Mouse (Mus musculus) forebrain, postnatal 0 days (tissue): ENCODE data around the gene Ssr1. TPM values are rescaled to one million over a fixed set of nuclear protein-coding genes. Genes with fewer than 3 reads are reported as not detected.

ENCODE experiments used
- ATAC-seq: fragments of 200-750 bp; cut with Nextera tagmentation; 2 replicates; pipeline ENCODE4 v1.8.0; 2017; ENCODE audit warnings: mild to moderate bottlenecking, moderate library complexity
- DNase-seq: peaks from one replicate; pipeline ENCODE4 v3.0.0-alpha.2; 2015
- H3K27ac ChIP-seq: fragments of 300-500 bp; sonication (generic); 2 replicates; pipeline ENCODE4 v1.5.1; 2014; ENCODE audit warnings: low read depth, mild to moderate bottlenecking, antibody characterized with exemption, low read length, moderate library complexity, mixed read lengths
- H3K27me3 ChIP-seq: fragments of 300-500 bp; sonication (generic); 2 replicates; pipeline ENCODE4 v1.6.1; 2014; ENCODE audit warnings: mild to moderate bottlenecking, low read length, mixed read lengths; ENCODE audit not compliant: insufficient read depth
- H3K36me3 ChIP-seq: fragments of 300-500 bp; sonication (generic); 2 replicates; pipeline ENCODE4 v1.6.1; 2014; ENCODE audit warnings: mild to moderate bottlenecking, moderate library complexity; ENCODE audit not compliant: insufficient read depth
- H3K4me1 ChIP-seq: fragments of 300-500 bp; sonication (generic); 2 replicates; pipeline ENCODE4 v1.6.1; 2014; ENCODE audit warnings: antibody characterized with exemption; ENCODE audit not compliant: insufficient read depth
- H3K4me2 ChIP-seq: fragments of 300-500 bp; sonication (generic); 2 replicates; pipeline ENCODE4 v1.6.1; 2014; ENCODE audit warnings: low read depth, mild to moderate bottlenecking, moderate library complexity
- H3K4me3 ChIP-seq: fragments of 300-500 bp; sonication (generic); 2 replicates; pipeline ENCODE4 v1.5.1; 2014; ENCODE audit warnings: low read depth, low read length, mixed read lengths
- H3K9ac ChIP-seq: fragments of 300-500 bp; sonication (generic); 2 replicates; pipeline ENCODE4 v1.6.1; 2014; ENCODE audit warnings: mild to moderate bottlenecking
- H3K9me3 ChIP-seq: fragments of 300-500 bp; sonication (generic); 2 replicates; pipeline ENCODE4 v1.6.1; 2016; ENCODE audit warnings: low read length
- CTCF ChIP-seq: sonication (generic); IDR thresholded peaks from 2 replicates; pipeline ENCODE4 v1.5.1; 2016; ENCODE audit warnings: antibody characterized with exemption, control low read depth, low read depth
- WGBS: fragments of 180-500 bp; shearing (Covaris S2); extraction: QIAGEN DNeasy Blood & Tissue Kit; methylation state at CpG from one replicate; pipeline ENCODE4 v1.1.7; 2014; 5-methylcytosine and 5-hydroxymethylcytosine counted together
- polyA plus RNA-seq: library from polyadenylated mRNA; unstranded; fragments of >200 nt; fragmentation: Nextera tagmentation; extraction: Ambion mirVana; gene quantifications from 2 replicates; pipeline ENCODE4 v1.2.1, GENCODE M21; 2015
- total RNA-seq: library from RNA; depleted of rRNA; stranded (reverse); fragments of >200 nt; gene quantifications from 2 replicates; pipeline ENCODE4 v1.2.3, GENCODE M21; 2014

Ssr1 gene
- total and polyA plus RNA-seq, 2 experiments from 2014 or later, result 48.8 to 75.6 TPM

DNA sequence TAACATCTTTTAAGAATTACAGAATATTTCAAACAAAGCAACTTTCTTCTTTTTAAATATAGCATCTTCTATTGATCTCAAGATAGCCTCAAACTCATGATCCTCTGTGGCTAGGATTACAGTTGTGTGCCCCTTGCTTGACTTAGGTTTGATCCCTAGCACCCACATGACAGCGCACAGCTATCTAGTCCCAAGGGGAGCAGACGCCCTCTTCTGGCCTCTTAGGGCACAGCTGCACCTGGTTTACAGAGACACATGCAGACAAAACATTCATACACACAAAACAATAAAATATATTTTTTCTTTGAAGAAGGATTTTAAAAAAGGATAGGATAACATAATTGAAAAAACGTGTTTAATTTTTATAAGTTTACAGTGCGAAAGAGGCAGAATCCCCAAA lies 31.9 kb upstream of the Ssr1 start:
- Histone ChIP-seq H3K9ac (no peak overlapping the region), H3K27ac (no peak overlapping the region), H3K4me1 (no peaks in the 10 kb centered on the region), H3K4me3 (no peak overlapping the region), H3K36me3 (no peaks in the 10 kb centered on the region), H3K4me2 (no peak overlapping the region), H3K27me3 (no peaks in the 10 kb centered on the region), H3K9me3 (no peaks in the 10 kb centered on the region)
- ATAC-seq, result no peak
- 0 out of 2 replicates have a peak, but pooled peaks have one; percentile 5 for TF ChIP-seq CTCF
- no peak for DNase-seq
- 36% methylated on average over 4 of the region's 4 CpGs for WGBS

DNA sequence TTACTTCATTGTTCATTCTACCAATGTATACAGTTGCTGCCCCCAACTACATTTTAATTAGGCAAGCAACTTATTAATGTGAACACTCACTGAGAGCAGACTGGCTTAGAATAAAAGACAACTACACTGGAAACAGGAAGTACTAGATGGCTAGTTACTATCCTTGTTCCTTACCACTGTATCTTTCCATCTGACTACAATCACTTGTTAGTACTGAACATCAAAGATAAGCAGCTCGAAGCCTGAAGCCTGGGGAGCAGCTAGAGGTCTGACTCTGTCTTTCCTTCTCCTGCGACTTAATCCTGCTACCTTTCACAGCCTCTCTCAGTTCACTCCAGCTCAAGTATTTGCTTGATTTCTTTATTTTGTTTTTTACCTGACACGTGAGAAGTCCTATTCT lies 24.8 kb upstream of the Ssr1 start:
- no peaks in the 10 kb centered on the region for H3K9me3 ChIP-seq
- no peaks in the 10 kb centered on the region for H3K4me1 ChIP-seq
- H3K27me3 ChIP-seq, result no peaks in the 10 kb centered on the region
- H3K36me3 ChIP-seq, result no peaks in the 10 kb centered on the region
- H3K9ac ChIP-seq, result no peak overlapping the region
- H3K4me2 ChIP-seq, result no peak overlapping the region
- WGBS, result 74% methylated on average over 3 of the region's 3 CpGs
- ATAC-seq (no peak), DNase-seq (no peak)
- TF ChIP-seq CTCF, result no peak
- no peak overlapping the region for H3K4me3 ChIP-seq
- H3K27ac ChIP-seq, result no peak overlapping the region

DNA sequence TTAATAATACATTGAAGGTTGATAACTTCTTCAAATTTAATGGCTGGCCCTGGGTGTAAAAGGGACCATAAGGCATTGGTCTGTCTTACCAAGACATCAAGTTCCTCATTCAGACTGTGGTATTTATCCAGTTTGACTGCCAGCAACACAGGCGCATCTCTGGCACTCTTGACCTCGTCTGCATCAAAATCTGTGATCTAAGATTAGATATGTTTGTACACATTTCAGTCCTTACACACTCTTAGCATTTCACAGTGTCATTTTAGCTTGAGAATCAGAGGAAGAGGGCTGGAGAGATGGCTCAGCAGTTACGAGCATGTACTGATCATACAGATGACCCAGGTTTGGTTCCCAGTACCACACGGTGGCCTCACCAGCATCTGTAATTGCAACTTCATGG lies 21.6 kb upstream of the Ssr1 start:
- Histone ChIP-seq H3K9ac (no peak overlapping the region), H3K27me3 (no peaks in the 10 kb centered on the region), H3K4me1 (no peaks in the 10 kb centered on the region), H3K36me3 (no peaks in the 10 kb centered on the region), H3K9me3 (no peaks in the 10 kb centered on the region), H3K4me3 (no peak overlapping the region), H3K4me2 (no peak overlapping the region), H3K27ac (no peak overlapping the region)
- ATAC-seq, result no peak
- WGBS, result 91% methylated on average over 4 of the region's 4 CpGs
- no peak for DNase-seq
- no peak for TF ChIP-seq CTCF

DNA sequence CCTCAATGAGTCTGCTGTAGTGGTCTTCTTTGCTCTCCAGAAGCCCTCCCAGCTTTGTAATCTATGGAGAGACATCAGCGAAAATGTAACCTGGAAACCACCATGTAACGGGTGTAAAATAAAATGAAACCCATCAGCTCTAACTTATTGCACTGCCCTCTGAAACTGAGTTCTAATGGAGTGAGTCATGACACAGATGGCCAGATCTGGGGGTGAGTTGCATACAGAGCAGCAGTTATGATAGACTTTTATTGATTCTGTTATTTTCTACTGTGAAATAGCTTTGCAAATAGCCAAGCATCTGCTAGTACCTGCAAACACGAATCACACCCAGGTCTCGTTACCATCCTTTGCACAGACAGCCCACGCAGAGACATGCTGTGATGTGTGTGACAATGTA lies 18.4 kb upstream of the Ssr1 start:
- no peaks in the 10 kb centered on the region for H3K4me1 ChIP-seq
- no peak overlapping the region for H3K4me3 ChIP-seq
- TF ChIP-seq CTCF, result no peak
- WGBS, result 86% methylated on average over 5 of the region's 5 CpGs
- H3K9ac ChIP-seq, result no peak overlapping the region
- DNase-seq (no peak), ATAC-seq (no peak)
- no peak overlapping the region for H3K27ac ChIP-seq
- H3K9me3 ChIP-seq, result no peaks in the 10 kb centered on the region
- no peaks in the 10 kb centered on the region for H3K27me3 ChIP-seq
- no peaks in the 10 kb centered on the region for H3K36me3 ChIP-seq
- H3K4me2 ChIP-seq, result no peak overlapping the region

DNA sequence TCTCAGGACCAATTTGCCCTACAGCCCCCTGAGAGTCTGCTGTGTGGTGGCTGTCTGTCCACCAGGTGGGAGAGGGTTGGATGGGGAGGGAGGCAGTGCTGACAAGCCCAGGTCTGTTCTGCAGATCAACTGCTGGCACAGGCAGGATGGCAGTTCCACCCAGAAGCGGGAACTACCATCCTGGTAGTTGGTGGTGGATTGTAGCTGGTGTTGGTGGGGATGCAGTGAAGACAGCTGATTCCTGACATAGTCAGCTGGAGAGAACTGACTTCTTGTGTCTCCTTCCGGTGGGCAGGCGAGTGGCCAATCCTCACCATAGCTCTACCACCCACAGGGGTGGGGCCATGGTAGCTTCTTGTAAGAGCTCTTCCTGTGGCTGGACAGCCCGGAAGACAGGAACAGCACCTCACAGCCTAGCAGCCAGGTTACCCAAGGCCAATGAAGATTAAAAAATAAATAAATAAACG lies 16.5 kb upstream of the Ssr1 start:
- TF ChIP-seq CTCF, result no peak
- no peaks in the 10 kb centered on the region for H3K36me3 ChIP-seq
- H3K4me1 ChIP-seq, result no peaks in the 10 kb centered on the region
- no peaks in the 10 kb centered on the region for H3K9me3 ChIP-seq
- no peak overlapping the region for H3K4me2 ChIP-seq
- H3K27ac ChIP-seq, result no peak overlapping the region
- no peak for ATAC-seq
- WGBS, result 85% methylated on average over 5 of the region's 5 CpGs
- H3K9ac ChIP-seq, result no peak overlapping the region
- DNase-seq, result no peak
- no peak overlapping the region for H3K4me3 ChIP-seq
- no peaks in the 10 kb centered on the region for H3K27me3 ChIP-seq

DNA sequence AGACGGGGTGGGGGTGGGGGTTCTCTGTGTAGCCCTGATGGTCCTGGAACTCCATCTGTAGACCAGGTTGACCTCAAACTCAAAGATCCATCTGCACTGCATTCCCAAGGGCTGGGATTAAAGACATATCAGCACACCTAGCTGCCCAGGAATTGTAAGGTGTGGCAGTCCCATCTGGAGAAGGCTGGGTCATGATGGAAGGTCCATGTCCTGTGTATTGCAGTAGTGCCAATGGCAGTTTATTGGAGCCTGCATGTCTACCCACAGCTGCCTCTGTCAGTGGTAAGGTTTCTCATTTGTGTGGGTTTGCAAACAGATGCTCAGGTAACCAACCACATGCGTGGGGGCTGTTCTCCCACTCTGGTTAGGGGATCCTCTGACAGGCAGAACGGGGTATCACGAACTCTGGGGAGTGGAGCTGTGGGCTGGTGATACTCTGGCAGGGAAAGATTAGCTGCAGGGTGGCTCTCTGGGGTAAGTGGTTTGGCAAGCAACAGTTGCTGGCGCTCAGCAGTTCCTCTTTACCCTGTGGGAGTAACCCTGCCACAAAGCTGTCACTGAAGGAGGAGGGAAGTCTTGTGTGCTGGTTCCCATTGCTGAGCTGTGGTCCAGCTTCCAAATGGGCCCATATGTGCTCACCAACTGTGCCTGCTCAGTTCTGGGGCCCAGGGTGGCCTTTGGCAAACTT lies 15.8 kb upstream of the Ssr1 start:
- ATAC-seq (no peak), DNase-seq (no peak)

DNA sequence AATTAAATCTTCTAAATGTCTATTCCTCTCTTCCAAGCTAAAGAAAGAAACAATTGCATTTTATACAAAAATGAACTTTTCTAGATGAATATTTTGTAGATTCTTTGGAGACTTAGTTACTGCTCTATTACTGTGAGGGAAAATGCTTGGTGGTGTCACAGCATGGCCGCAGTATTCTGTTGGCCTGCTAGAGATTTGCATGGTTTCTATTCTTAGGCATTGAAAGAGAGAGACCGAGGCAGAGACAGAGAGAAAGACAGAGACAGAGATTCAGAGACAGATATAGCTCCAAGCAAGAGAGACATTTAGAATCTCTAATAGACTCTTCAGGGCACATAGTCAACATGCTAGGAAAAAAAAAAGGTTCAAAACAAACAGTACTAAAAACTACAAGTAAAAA lies 14.0 kb upstream of the Ssr1 start:
- H3K4me2 ChIP-seq, result no peak overlapping the region
- no peak for TF ChIP-seq CTCF
- no peaks in the 10 kb centered on the region for H3K4me1 ChIP-seq
- ATAC-seq (no peak), DNase-seq (no peak)
- H3K27ac ChIP-seq, result no peak overlapping the region
- H3K9me3 ChIP-seq, result no peaks in the 10 kb centered on the region
- no peak overlapping the region for H3K9ac ChIP-seq
- H3K4me3 ChIP-seq, result no peak overlapping the region
- no peaks in the 10 kb centered on the region for H3K27me3 ChIP-seq
- 84% methylated on average over 2 of the region's 2 CpGs for WGBS
- no peaks in the 10 kb centered on the region for H3K36me3 ChIP-seq

More for the DNA sequence above, 15.8 kb upstream of the Ssr1 start:
- H3K4me1 ChIP-seq, result no peaks in the 10 kb centered on the region
- no peak overlapping the region for H3K27ac ChIP-seq
- no peaks in the 10 kb centered on the region for H3K36me3 ChIP-seq
- no peak for TF ChIP-seq CTCF
- no peak overlapping the region for H3K4me2 ChIP-seq
- WGBS, result 82% methylated on average over 5 of the region's 5 CpGs
- H3K27me3 ChIP-seq, result no peaks in the 10 kb centered on the region
- no peak overlapping the region for H3K9ac ChIP-seq
- no peak overlapping the region for H3K4me3 ChIP-seq
- H3K9me3 ChIP-seq, result no peaks in the 10 kb centered on the region

DNA sequence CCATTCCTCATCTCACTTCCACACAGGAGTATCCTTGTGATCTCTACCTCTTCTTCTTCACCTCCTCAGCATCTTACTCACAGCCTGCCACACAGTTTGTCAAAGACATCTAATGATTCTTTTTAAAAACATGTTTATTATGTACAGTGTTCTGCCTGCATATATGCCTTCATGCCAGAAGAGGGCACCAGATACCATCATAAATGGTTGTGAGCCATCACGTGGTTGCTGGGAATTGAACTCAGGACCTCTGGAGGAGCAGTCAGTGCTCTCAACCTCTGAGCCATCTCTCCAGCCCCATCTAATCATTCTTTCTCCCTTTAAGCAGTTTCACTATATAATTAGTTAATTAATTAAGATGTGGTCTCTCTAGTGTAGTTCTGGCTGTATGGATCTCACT lies 8.4 kb upstream of the Ssr1 start:
- H3K36me3 ChIP-seq, result no peaks in the 10 kb centered on the region
- no peaks in the 10 kb centered on the region for H3K4me1 ChIP-seq
- no peak for DNase-seq
- no peak overlapping the region for H3K4me3 ChIP-seq
- no peak overlapping the region for H3K27ac ChIP-seq
- ATAC-seq, result no peak
- H3K9ac ChIP-seq, result no peak overlapping the region
- no peaks in the 10 kb centered on the region for H3K9me3 ChIP-seq
- no peak overlapping the region for H3K4me2 ChIP-seq
- 49% methylated on average over 1 of the region's 1 CpGs for WGBS
- no peak for TF ChIP-seq CTCF
- no peaks in the 10 kb centered on the region for H3K27me3 ChIP-seq
